Mouse (Mus musculus): ENCODE data around the gene Txnrd2.

The Txnrd2 gene

GRCm38 (mm10) chr16:18484386-18484785 lies 58.2 kb downstream of the Txnrd2 start:
- in situ Hi-C loops (cut with MboI, MseI): no loop called here

DNA sequence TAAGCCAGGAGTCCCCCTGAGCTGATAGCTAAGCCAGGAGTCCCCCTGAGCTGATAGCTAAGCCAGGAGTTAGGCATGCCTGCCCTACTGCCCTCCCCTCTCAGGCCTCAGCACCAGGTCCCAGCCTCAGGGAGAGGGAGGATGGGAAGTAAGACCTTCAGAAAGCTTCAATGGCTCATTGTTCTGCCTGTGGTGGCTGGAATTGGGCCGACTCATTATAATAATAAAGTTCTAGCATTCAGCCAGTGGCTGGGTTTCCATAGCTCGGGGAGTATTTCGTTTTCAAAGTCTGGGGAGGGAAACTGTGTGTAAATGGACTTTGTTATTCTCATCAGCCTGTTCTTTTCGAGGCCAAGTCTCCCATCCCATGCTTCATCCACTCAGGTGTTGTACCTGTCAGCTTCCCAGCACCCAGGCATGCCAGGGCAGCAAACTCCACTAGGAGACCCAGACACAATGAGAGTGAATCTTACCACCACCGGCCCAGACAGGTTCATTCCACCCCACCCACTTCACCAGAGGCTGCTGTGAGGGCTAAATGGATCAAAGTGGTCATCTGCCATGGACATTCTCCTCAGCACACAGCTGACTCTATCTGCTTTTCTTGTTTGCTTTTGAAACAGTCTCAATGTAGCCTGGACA lies 58.7 kb downstream of the Txnrd2 start:
- in situ Hi-C loops (cut with MboI, MseI): no loop called here

DNA sequence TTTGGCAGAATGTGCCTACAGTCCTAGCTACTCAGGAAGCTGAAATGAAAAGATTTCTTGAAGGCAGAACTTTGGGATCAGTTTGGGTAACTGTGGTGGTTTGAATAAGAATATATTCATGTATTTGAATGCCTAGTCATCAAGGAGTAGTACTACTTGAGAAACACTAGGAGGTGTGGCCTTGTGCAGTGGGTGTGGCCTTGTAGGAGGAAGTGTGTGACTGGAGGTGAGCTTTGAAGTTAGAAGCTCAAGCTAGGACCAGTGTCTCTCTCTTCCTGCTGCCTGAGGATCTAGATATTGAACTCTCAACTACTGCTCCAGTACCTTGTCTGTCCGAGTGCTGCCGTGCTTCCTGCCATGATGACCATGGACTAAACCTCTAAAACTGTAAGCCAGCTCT lies 59.9 kb downstream of the Txnrd2 start:
- in situ Hi-C loops (cut with MboI, MseI): no loop called here

DNA sequence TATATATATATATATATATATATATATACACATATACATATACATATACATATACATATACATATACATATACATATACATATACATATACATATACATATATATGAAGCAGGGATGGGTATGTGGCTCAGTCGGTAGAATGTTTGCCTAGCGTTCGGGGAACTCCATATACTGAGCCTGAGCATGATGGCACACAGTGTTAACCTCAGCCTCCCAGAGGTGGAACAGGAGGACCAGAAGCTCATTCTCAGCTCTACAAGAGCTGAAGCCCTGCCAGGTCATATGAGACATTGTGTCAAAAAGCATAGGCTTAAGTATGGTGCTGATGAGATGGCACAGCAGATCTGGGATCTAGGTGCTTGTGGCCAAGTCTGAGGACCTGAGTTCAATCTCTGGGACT lies 64.1 kb downstream of the Txnrd2 start:
- in situ Hi-C loops (cut with MboI, MseI): no loop called here

GRCm38 (mm10) chr16:18490894-18491293 lies 64.7 kb downstream of the Txnrd2 start:
- in situ Hi-C loops (cut with MboI, MseI): no loop called here

DNA sequence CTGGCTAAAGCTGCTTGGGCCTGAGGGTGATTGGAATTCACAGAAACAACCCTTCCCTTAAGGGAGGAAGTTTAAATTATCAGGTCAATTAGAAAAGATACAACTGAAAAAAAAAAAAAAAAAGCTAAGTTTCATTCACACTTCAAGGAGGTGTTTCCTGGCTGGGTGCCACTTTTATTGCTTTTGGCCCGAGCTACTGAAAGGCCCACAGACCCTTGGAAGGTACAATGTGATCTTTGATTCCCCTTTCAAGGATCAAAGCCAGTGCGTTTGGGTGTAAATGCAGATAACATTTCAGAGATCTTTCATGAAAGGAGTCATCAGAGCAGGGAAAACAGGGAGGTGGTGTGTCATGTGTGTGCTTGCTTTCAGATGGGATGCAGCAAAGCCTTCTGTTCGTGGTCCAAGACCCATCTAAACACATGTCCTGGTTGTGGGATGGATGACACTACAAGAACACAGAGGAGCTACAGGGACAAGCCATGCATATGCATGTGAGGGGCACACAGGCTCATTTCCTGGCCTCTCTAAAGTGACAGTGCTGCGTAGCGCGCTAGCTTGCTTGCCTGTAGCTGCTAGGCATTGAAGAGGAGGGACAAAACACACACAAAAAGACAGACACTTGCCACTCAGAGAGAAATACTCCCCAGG lies 71.8 kb downstream of the Txnrd2 start:
- in situ Hi-C loops (cut with MboI, MseI): no loop called here

DNA sequence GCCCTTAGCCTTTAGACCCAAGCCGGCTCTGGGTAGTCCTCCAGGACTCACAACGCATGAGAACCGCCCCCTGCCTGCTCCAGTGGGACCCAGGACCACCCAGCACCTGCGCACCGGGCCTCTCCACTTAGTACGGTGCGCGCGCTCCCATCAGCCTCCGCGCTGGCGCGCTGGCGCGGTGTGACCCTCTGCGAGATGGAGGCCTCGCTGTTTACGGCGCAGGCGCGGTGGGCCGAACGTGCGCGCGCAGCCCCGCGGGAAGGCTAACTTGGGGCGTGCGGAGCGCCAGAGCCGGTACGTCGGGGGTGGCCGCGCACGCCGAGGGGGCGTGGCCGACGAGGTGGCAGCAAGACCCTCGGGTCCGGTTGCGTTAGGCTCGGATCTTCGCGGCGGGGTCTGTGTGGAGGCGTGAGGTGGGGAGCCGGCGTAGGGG lies 72.4 kb downstream of the Txnrd2 start, which contains the start of the genes Gnb1l and Rtl10:
Gene Gnb1l (plus strand): TSS at position 156 of the 433 bp plus-strand sequence.
Gene Rtl10 (plus strand): TSS at position 344 of the 433 bp plus-strand sequence.
- in situ Hi-C loops (cut with MboI, MseI): no loop called here

GRCm38 (mm10) chr16:18498996-18499395 lies 72.8 kb downstream of the Txnrd2 start:
- in situ Hi-C loops (cut with MboI, MseI): no loop called here

- in situ Hi-C loops (cut with MboI, MseI): no loop called here
Observed at GRCm38 (mm10) chr16:18501531-18501930, 75.3 kb downstream of the Txnrd2 start.

GRCm38 (mm10) chr16:18503566-18504342 lies 77.6 kb downstream of the Txnrd2 start:
- in situ Hi-C loops (cut with MboI, MseI): no loop called here

DNA sequence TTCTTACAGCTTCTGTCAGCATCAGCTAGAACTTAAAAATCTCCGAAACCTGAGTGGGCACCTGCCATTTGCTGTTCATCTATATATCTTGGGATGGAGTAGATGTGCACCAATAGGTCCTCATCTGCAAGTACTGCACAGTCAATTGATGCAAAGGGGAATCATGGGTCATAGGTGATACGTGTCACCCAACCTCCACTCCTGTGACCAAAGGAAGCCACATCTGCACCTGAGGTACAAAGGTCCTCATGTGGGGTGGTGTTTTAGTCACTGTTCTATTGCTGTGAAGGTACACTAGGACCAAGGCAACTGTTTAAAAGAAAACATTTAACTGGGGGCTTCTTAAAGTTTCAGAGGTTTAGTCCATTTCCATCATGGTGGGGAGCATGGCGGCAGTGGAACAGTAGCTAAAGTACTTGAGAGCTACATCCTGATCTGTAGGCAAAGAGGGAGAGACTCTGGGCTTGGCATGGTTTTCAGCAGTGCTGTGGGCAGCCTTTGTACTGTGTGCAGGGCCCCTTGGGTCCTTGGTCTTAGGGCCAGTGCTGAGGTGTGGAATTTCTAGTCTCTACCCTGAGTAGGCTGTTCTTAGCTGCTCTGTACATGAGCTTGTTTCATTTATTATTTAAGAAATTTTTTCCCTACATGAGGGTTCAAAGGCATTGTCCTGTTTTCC lies 80.5 kb downstream of the Txnrd2 start:
- in situ Hi-C loops (cut with MboI, MseI): no loop called here

GRCm38 (mm10) chr16:18507200-18507549 lies 81.0 kb downstream of the Txnrd2 start:
- in situ Hi-C loops (cut with MboI, MseI): no loop called here

DNA sequence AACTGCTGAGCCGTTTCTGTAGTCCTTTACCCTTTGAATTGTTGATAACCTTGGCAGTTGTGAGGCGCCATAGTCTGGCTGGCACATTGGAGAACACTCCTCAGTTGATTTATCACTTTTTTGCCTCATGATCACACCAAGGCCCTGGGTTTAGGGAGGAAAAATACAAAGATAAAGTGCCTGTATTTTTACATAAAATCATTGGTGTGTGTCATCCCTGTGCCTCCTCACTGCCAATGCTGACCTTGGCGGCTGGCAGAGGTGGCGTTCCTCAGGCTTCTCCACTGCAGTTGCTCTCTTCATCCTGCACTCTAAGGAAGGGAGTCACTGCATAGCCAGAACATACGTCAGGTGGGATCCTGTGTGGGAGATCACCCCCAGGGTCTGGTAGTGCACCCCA lies 85.6 kb downstream of the Txnrd2 start:
- in situ Hi-C loops (cut with MboI, MseI): no loop called here

DNA sequence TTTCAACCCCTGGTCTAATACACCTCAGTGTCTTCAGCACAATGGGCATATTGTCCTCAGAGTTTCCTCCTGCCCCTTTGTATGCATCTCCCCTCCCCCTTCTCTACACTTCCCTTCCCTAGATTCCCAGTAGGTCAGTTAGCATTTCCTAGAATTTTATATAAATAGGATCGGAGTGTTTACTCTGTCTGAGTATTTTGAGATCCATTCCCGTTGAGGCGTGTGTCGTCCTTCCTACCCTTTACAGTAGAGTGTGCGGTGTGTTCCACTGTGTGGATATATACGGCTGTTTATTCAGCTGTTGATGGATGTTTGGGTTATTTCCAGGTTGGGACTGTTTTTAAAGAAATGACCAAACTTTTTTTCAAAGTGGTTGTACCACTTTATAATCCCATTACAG lies 87.3 kb downstream of the Txnrd2 start:
- in situ Hi-C loops (cut with MboI, MseI): no loop called here

DNA sequence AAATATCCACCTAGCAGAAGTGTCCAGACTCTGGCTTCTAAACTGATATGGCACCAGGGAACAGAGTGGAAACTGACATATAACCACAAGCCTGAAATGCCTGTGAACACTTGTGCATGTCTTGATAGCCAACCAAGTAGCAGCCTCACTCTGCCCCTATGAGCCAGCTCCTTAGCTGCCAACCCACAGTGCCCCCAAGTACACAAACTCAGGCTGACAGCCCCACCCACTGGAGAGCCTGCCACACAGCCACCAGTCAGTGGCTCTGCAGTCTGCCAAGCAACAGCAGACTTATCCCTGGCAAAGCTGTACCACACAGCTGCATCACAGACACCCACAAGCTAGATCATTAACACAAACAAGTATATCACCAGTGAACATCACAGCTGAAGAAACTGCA lies 91.9 kb downstream of the Txnrd2 start:
- in situ Hi-C loops (cut with MboI, MseI): no loop called here

GRCm38 (mm10) chr16:18523563-18524245 lies 97.5 kb downstream of the Txnrd2 start:
- in situ Hi-C loops (cut with MboI, MseI): no loop called here

DNA sequence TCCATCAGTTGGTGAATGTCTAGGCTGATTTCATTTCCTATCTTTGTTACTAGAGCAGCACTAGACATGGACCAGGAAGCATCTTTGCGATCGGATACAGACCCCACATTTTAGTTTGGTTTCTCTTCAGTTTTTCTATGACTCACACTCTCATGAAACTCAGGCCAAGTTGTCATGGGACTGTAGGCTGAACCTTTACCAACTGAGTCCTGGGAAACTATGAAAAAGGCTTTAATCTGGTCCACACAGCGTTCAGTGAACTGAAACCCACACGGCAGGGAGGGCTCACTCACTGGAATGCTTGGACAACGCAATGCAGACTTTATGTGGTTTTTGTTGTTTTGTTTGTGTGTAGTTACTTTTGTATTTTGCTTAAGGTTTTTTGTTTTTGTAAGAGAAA lies 102.5 kb downstream of the Txnrd2 start:
- in situ Hi-C loops (cut with MboI, MseI): no loop called here
